ENCODE assay signal across 9 mouse cellular contexts in genomic region chr17:5805151-5805834, GRCm38 (mm10). TPM values are rescaled to one million over a fixed set of nuclear protein-coding genes. Genes with fewer than 3 reads are reported as not detected.
DNase-seq lines count a peak whose midpoint lies in the region; ATAC-seq and TF ChIP-seq lines count a peak whose summit lies in the region.
"Had no signal": no experiment of that assay in that cellular context is flagged by ENCODE, and none has a peak within 500 bp of the region (broad histone marks: within the 10 kb centered on the region; RNA-seq: fewer than 3 reads in every experiment).

No protein-coding gene starts in this region.

- H3K27ac ChIP-seq in liver, embryonic 15.5 days (replicated peaks) = no peak overlapping the region
- no peak overlapping the region for H3K27ac ChIP-seq in liver, embryonic 11.5 days (ENCODE audit: low read depth, low read length)
- H3K27ac ChIP-seq in embryonic fibroblast, embryonic 13.5 days (ENCODE audit: insufficient read depth, low read length) = peak overlapping the region; percentile 83
- peak overlapping the region; percentile 67; the same call in 1 of the 2 replicates for H3K27ac ChIP-seq in small intestine, adult 2 months (ENCODE audit: insufficient read depth, low read depth, low read length)
- no peak overlapping the region for H3K27ac ChIP-seq in neural tube, embryonic 15.5 days (replicated peaks)

- peaks cover 37% of the 10 kb centered on the region for H3K4me1 ChIP-seq in liver, embryonic 15.5 days (replicated peaks)
- peaks cover 24% of the 10 kb centered on the region for H3K4me1 ChIP-seq in liver, embryonic 11.5 days (replicated peaks; ENCODE audit: control insufficient read depth, insufficient read depth, low read length)
- H3K4me1 ChIP-seq in embryonic fibroblast, embryonic 13.5 days (ENCODE audit: control insufficient read depth, insufficient read depth, low read length) = peaks cover 15% of the 10 kb centered on the region
- peaks cover 34% of the 10 kb centered on the region for H3K4me1 ChIP-seq in small intestine, adult 2 months (ENCODE audit: control insufficient read depth, insufficient read depth, insufficient read length, low read length)
- peaks cover 5% of the 10 kb centered on the region; the same call in 1 of the 2 replicates for H3K4me1 ChIP-seq in neural tube, embryonic 15.5 days

- 64% methylated on average over 7 of the region's 7 CpGs for WGBS in liver, embryonic 15.5 days (ENCODE audit: insufficient replicate concordance)
- 76% methylated on average over 7 of the region's 7 CpGs for WGBS in liver, embryonic 11.5 days
- WGBS in small intestine, adult 2 months = 78% methylated on average over 7 of the region's 7 CpGs
- 65% methylated on average over 7 of the region's 7 CpGs for WGBS in neural tube, embryonic 15.5 days

- DNase-seq in liver, embryonic 11.5 days (ENCODE audit: low spot score) = no peak
- no peak for DNase-seq in layer of hippocampus, adult 18-20 months (ENCODE audit: low spot score in 2 of 2)
- no peak for DNase-seq in urinary bladder, postnatal 14 days (ENCODE audit: low spot score)
- DNase-seq: cerebellum, adult 2 months had no signal

- ATAC-seq in liver, embryonic 15.5 days (ENCODE audit: insufficient read depth) = 0 out of 2 replicates have a peak, but pooled peaks have one; percentile 30
- ATAC-seq in liver, embryonic 11.5 days (replicated peaks; ENCODE audit: low FRiP score) = no peak
- ATAC-seq in activated CD4-positive, CD25-positive, alpha-beta regulatory T cell, adult 4 months = peak; percentile 62
- ATAC-seq in neural tube, embryonic 15.5 days (ENCODE audit: low FRiP score) = no peak

- TF ChIP-seq CTCF in embryonic fibroblast, embryonic 13.5 days (IDR thresholded peaks at IDR 0.05; ENCODE audit: borderline replicate concordance, insufficient read depth, low read length) = no peak
- no peak for TF ChIP-seq CTCF in small intestine, adult 2 months (IDR thresholded peaks at IDR 0.05; ENCODE audit: extremely low read depth, insufficient read length, insufficient replicate concordance, low read depth, low read length)

- H3K9me3 ChIP-seq in liver, embryonic 15.5 days (replicated peaks) = no peaks in the 10 kb centered on the region
- H3K9me3 ChIP-seq in liver, embryonic 11.5 days (ENCODE audit: control insufficient read depth, low read length) = no peaks in the 10 kb centered on the region
- H3K9me3 ChIP-seq in neural tube, embryonic 15.5 days (replicated peaks) = no peaks in the 10 kb centered on the region

- TF ChIP-seq POLR2A in embryonic fibroblast, embryonic 13.5 days (IDR thresholded peaks at IDR 0.05; ENCODE audit: low read depth, low read length) = no peak
- no peak for TF ChIP-seq POLR2A in small intestine, adult 2 months (IDR thresholded peaks at IDR 0.05; ENCODE audit: low read depth, low read length)

- no peaks in the 10 kb centered on the region for H3K27me3 ChIP-seq in liver, embryonic 15.5 days
- no peaks in the 10 kb centered on the region for H3K27me3 ChIP-seq in liver, embryonic 11.5 days (replicated peaks; ENCODE audit: control insufficient read depth, insufficient read depth, low read length)
- no peaks in the 10 kb centered on the region for H3K27me3 ChIP-seq in small intestine, adult 2 months (ENCODE audit: control insufficient read depth, insufficient read depth, low read length)
- no peaks in the 10 kb centered on the region for H3K27me3 ChIP-seq in neural tube, embryonic 15.5 days (replicated peaks)

- H3K9ac ChIP-seq in liver, embryonic 15.5 days = no peak overlapping the region
- no peak overlapping the region for H3K9ac ChIP-seq in liver, embryonic 11.5 days (ENCODE audit: low read depth, low read length)
- H3K9ac ChIP-seq in neural tube, embryonic 15.5 days (replicated peaks) = no peak overlapping the region

- no peaks in the 10 kb centered on the region for H3K36me3 ChIP-seq in liver, embryonic 15.5 days (replicated peaks)
- no peaks in the 10 kb centered on the region for H3K36me3 ChIP-seq in liver, embryonic 11.5 days (ENCODE audit: control insufficient read depth, insufficient read depth, low read length)
- no peaks in the 10 kb centered on the region for H3K36me3 ChIP-seq in small intestine, adult 2 months (ENCODE audit: control insufficient read depth, insufficient read depth, low read length)
- H3K36me3 ChIP-seq in neural tube, embryonic 15.5 days = no peaks in the 10 kb centered on the region

- no peak overlapping the region for H3K4me3 ChIP-seq in liver, embryonic 15.5 days (replicated peaks)
- no peak overlapping the region for H3K4me3 ChIP-seq in liver, embryonic 11.5 days (ENCODE audit: low read depth, low read length)
- H3K4me3 ChIP-seq in embryonic fibroblast, embryonic 13.5 days (ENCODE audit: insufficient read depth, low read length) = no peak overlapping the region
- no peak overlapping the region for H3K4me3 ChIP-seq in small intestine, adult 2 months (ENCODE audit: low read depth, low read length)
- no peak overlapping the region for H3K4me3 ChIP-seq in neural tube, embryonic 15.5 days (replicated peaks)

- no peak overlapping the region for H3K4me2 ChIP-seq in liver, embryonic 15.5 days
- H3K4me2 ChIP-seq in liver, embryonic 11.5 days = no peak overlapping the region
- H3K4me2 ChIP-seq in neural tube, embryonic 15.5 days = no peak overlapping the region

RNA-seq across cellular contexts. Expression of gene Snx9, which starts 35.8 kb away (rescaled TPM):
- 11.9 and 13.4 TPM in 2 replicates for polyA plus RNA-seq in liver, embryonic 15.5 days (2015; fragmentation: Nextera tagmentation; extraction: Ambion mirVana)
- 31.2 and 35.4 TPM in 2 replicates for polyA plus RNA-seq in liver, embryonic 11.5 days (2014; fragmentation: Nextera tagmentation; extraction: Ambion mirVana)
- 1 to 10 TPM; 4.8 to 7.7 TPM for polyA plus RNA-seq in activated CD4-positive, CD25-positive, alpha-beta regulatory T cell, adult 4 months (2017; shearing (Covaris generic))
- 89.9 and 109 TPM in 2 replicates for polyA plus RNA-seq in embryonic fibroblast, embryonic 13.5 days (2011; ENCODE audit: insufficient read length, low read depth, missing spikeins)
- polyA plus RNA-seq in small intestine, adult 2 months (2012; rRNA removed) = 28.0 and 66.3 TPM in 2 replicates
- polyA plus RNA-seq in neural tube, embryonic 15.5 days (2015; fragmentation: Nextera tagmentation; extraction: Ambion mirVana) = 8.1 and 12.6 TPM in 2 replicates
- total RNA-seq in layer of hippocampus, adult 18-20 months (2021) = 10 to 100 TPM; 15.2 to 15.3 TPM

Comparison
In these comparisons a context has a peak if more than half of its experiments do, and no peak if none do; other contexts are left out.
1. ATAC-seq: peak in liver, embryonic 15.5 days (single experiment) and activated CD4-positive, CD25-positive, alpha-beta regulatory T cell, adult 4 months (single experiment); none in liver, embryonic 11.5 days (single experiment) and neural tube, embryonic 15.5 days (single experiment).
2. H3K27ac ChIP-seq: peak in embryonic fibroblast, embryonic 13.5 days (single experiment) and small intestine, adult 2 months (single experiment); none in liver, embryonic 15.5 days (single experiment), liver, embryonic 11.5 days (single experiment) and neural tube, embryonic 15.5 days (single experiment).